Mouse (Mus musculus) lung, embryonic 14.5 days (tissue): Measurements from ENCODE around the gene Bco1. TPM values are rescaled to one million over a fixed set of nuclear protein-coding genes. Genes with fewer than 3 reads are reported as not detected.

Experiments
- ATAC-seq: fragments of 200-750 bp; cut with Nextera tagmentation; 2 replicates; pipeline ENCODE4 v1.8.0; 2017; ENCODE audit warnings: mild to moderate bottlenecking, moderate TSS enrichment, moderate library complexity; ENCODE audit not compliant: insufficient read depth
- DNase-seq: peaks from one replicate; pipeline ENCODE4 v3.0.0-alpha.2; 2015
- H3K27ac ChIP-seq: fragments of 300-500 bp; sonication (generic); 2 replicates; pipeline ENCODE4 v1.5.1; 2014; ENCODE audit warnings: low read depth, mild to moderate bottlenecking, moderate library complexity
- H3K27me3 ChIP-seq: fragments of 300-500 bp; sonication (generic); 2 replicates; pipeline ENCODE4 v1.6.1; 2014; ENCODE audit warnings: low read length, control low read depth; ENCODE audit not compliant: insufficient read depth
- H3K36me3 ChIP-seq: fragments of 300-500 bp; sonication (generic); 2 replicates; pipeline ENCODE4 v1.6.1; 2014; ENCODE audit warnings: control low read depth; ENCODE audit not compliant: insufficient read depth
- H3K4me1 ChIP-seq: fragments of 300-500 bp; sonication (generic); 2 replicates; pipeline ENCODE4 v1.6.1; 2014; ENCODE audit warnings: antibody characterized with exemption, control low read depth; ENCODE audit not compliant: insufficient read depth
- H3K4me2 ChIP-seq: fragments of 300-500 bp; sonication (generic); 2 replicates; pipeline ENCODE4 v1.6.1; 2014; ENCODE audit warnings: mild to moderate bottlenecking
- H3K4me3 ChIP-seq: fragments of 300-500 bp; sonication (generic); 2 replicates; pipeline ENCODE4 v1.5.1; 2014; ENCODE audit warnings: low read depth, low read length
- H3K9ac ChIP-seq: fragments of 300-500 bp; sonication (generic); 2 replicates; pipeline ENCODE4 v1.6.1; 2014
- H3K9me3 ChIP-seq: fragments of 300-500 bp; sonication (generic); 2 replicates; pipeline ENCODE4 v1.6.1; 2016; ENCODE audit warnings: low read depth, low read length, control low read depth
- CTCF ChIP-seq: IDR thresholded peaks from 2 replicates; pipeline ENCODE4 v1.5.1; 2016; ENCODE audit warnings: antibody characterized with exemption, low read depth
- WGBS: fragments of 180-500 bp; shearing (Covaris S2); extraction: QIAGEN DNeasy Blood & Tissue Kit; methylation state at CpG from one replicate; pipeline ENCODE4 v1.1.7; 2014; 5-methylcytosine and 5-hydroxymethylcytosine counted together
- polyA plus RNA-seq: library from polyadenylated mRNA; unstranded; fragments of >200 nt; fragmentation: Nextera tagmentation; extraction: Ambion mirVana; gene quantifications from 2 replicates; pipeline ENCODE4 v1.2.1, GENCODE M21; 2014

The Bco1 gene
- polyA plus RNA-seq, 1 experiment from 2014 or later: 0.75 TPM

DNA sequence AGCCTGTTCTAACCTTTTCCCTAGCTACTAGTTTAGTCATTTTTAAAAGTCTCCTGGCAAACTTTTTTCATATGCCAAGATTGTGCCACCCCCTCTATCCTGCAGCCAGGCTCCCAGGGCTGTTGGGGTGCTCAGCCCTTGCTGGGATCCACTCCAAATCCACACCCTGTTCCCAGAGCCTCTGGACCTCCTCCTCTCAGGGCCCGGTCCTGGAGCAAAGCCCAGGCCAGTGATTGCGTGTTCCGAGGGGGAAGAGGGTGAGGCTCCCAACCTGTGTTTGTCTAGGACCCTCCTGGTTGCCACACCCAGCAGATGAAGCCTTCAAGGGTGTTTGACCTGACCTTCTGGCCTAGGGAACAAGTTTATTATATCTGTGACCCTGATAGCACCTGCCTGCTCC is 16.0 kb downstream of the Bco1 start:
- H3K4me1 ChIP-seq: no peaks in the 10 kb centered on the region
- no peak overlapping the region for H3K27ac ChIP-seq
- 59% methylated on average over 3 of the region's 3 CpGs for WGBS
- no peak overlapping the region for H3K9ac ChIP-seq
- no peak for TF ChIP-seq CTCF
- H3K4me2 ChIP-seq: no peak overlapping the region
- H3K4me3 ChIP-seq: no peak overlapping the region
- no peaks in the 10 kb centered on the region for H3K36me3 ChIP-seq
- DNase-seq (no peak), ATAC-seq (no peak)
- H3K9me3 ChIP-seq: no peaks in the 10 kb centered on the region
- no peaks in the 10 kb centered on the region for H3K27me3 ChIP-seq

DNA sequence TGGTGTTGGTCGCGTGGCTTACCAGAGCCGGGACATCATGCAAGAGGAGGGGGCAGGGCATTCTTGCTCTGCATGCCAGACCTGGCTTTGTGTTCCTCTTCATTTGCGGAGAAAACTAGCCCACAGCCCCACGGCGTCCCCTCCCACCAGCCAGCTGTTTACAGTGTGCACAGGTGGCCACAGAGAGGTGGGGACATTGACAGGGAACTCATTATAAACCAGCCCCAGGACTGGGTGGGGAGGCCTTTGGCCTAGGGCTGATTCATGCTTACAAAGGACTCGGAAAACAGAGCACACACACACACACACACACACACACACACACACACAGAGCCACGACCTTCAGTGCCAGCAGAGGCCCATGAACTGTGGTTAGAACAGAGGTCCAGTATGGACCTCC is 16.6 kb downstream of the Bco1 start:
- Histone ChIP-seq H3K4me3 (no peak overlapping the region), H3K27me3 (no peaks in the 10 kb centered on the region), H3K9ac (no peak overlapping the region), H3K36me3 (no peaks in the 10 kb centered on the region), H3K4me1 (no peaks in the 10 kb centered on the region), H3K4me2 (no peak overlapping the region), H3K27ac (no peak overlapping the region), H3K9me3 (no peaks in the 10 kb centered on the region)
- 53% methylated on average over 8 of the region's 8 CpGs for WGBS
- TF ChIP-seq CTCF: no peak
- ATAC-seq (0 out of 2 replicates have a peak, but pooled peaks have one; percentile 13), DNase-seq (no peak)

DNA sequence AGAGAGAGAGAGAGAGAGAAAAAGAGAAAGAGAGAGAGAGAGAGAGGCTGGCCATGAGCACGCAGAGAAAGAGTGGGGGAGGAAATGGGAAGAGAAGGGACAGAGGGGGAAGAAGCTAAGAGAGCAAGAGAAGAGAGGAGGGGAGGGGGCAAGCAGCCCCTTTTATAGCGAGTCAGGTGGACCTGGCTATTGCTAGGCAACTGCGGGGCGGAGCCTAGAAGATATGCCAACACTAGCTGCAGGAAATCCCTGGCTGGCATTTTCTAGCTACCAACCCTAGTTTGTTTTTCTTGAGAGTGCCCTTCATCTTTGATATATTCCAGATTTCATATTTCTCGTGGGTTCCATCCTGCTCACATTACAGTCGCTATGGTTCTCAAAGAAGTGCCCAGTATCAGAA is 19.4 kb downstream of the Bco1 start:
- WGBS: 38% methylated on average over 6 of the region's 6 CpGs
- no peaks in the 10 kb centered on the region for H3K27me3 ChIP-seq
- H3K9me3 ChIP-seq: no peaks in the 10 kb centered on the region
- H3K4me3 ChIP-seq: no peak overlapping the region
- no peaks in the 10 kb centered on the region for H3K36me3 ChIP-seq
- TF ChIP-seq CTCF: no peak
- ATAC-seq (no peak), DNase-seq (peak; percentile 38)
- no peak overlapping the region for H3K27ac ChIP-seq
- H3K4me2 ChIP-seq: peak overlapping the region; percentile 43
- H3K4me1 ChIP-seq: no peaks in the 10 kb centered on the region; the same call in 1 of the 2 replicates
- no peak overlapping the region for H3K9ac ChIP-seq

DNA sequence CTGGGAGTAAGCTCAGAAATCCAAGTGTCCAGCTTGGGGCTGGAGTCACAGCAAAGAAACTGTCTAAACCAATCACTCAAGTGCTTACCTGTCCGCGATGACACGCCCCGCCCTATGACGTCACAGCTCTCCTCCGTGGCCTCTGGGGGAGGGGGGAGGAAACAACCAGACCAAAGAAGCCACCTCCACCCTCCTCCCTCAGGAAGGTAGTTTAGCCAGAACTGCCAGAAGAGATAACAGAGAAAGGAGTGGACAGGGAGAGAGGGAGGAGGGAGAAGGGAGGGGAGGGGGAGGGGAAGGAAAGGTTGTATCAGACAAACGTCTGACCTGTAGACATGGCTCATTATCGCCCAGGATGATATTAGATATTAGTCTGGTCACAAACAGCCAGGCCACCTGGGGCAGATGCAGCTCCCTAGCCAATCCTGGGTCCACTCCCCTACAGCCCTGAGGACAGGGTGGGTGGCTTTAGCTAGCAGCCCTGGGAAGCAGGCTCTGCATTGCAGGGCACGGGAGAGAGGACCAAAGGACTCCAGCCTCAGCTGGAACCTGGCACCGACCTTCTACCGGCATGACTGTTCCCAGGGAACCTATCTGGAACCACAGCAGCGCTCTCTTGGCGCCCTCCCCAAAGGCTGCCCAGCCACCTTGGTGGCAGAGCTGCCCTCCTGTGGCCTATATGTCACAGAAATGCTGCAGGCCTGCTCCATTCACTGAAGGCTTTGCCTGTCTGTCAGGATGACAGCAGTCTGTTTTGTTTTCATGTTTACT is 20.2 kb downstream of the Bco1 start:
- Histone ChIP-seq H3K4me3 (no peak overlapping the region), H3K36me3 (no peaks in the 10 kb centered on the region), H3K27me3 (no peaks in the 10 kb centered on the region), H3K9ac (no peak overlapping the region), H3K4me2 (peak overlapping the region; percentile 43), H3K9me3 (no peaks in the 10 kb centered on the region), H3K27ac (0 out of 2 replicates have a peak overlapping the region, but pooled peaks have one; percentile 30), H3K4me1 (no peaks in the 10 kb centered on the region; the same call in 1 of the 2 replicates)
- WGBS: 9% methylated on average over 13 of the region's 13 CpGs
- TF ChIP-seq CTCF: peak; percentile 26; the same call in 1 of the 2 replicates
- ATAC-seq (peak; percentile 48), DNase-seq (peak; percentile 46)

DNA sequence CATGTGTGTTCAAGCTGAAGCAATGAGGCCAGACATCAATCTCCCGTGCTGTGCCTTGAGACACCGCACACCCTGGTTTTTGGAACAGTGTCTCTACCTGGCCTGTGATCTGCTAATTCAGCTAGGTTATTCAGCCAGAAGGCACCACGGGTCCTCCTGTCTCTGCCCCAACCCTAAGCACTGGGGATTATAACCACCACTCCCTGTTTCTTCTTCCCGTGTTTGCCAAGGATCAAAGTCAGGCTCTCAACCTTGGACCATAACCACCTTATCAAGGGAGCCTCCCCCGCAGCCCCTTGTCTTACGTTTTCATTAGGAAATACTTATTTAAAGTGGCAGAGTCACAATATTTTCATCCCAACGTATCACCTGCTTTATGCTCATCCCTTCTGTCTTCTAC is 20.9 kb downstream of the Bco1 start:
- Histone ChIP-seq H3K27ac (no peak overlapping the region), H3K4me2 (no peak overlapping the region), H3K36me3 (no peaks in the 10 kb centered on the region), H3K27me3 (no peaks in the 10 kb centered on the region), H3K4me3 (no peak overlapping the region), H3K9me3 (no peaks in the 10 kb centered on the region), H3K4me1 (no peaks in the 10 kb centered on the region; the same call in 1 of the 2 replicates), H3K9ac (no peak overlapping the region)
- DNase-seq (no peak), ATAC-seq (no peak)
- WGBS: 57% methylated on average over 7 of the region's 7 CpGs
- no peak for TF ChIP-seq CTCF

DNA sequence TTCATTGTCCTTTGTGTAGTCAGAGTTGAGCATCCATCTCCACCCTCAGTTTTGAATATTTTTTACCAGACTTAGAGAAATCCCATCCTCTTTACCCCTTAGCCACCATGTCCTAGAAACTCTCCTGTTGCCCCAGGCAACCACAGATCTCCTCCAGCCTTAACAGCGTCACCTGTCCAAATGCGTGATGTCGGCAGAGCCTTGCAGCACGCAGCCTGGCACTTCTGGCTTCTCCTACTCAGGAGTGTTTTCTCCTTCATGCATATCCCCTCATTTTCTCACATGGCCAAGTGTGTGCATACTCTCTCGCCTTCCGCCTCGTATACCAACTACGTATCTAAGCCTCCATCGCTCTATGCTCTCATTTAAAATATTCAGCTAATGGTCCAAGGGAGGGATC is 22.8 kb downstream of the Bco1 start:
- Histone ChIP-seq H3K4me3 (no peak overlapping the region), H3K4me1 (no peaks in the 10 kb centered on the region; the same call in 1 of the 2 replicates), H3K36me3 (no peaks in the 10 kb centered on the region), H3K9ac (no peak overlapping the region), H3K27me3 (no peaks in the 10 kb centered on the region), H3K27ac (no peak overlapping the region), H3K9me3 (no peaks in the 10 kb centered on the region), H3K4me2 (no peak overlapping the region)
- WGBS: 79% methylated on average over 9 of the region's 9 CpGs
- no peak for ATAC-seq
- TF ChIP-seq CTCF: no peak
- DNase-seq: no peak

DNA sequence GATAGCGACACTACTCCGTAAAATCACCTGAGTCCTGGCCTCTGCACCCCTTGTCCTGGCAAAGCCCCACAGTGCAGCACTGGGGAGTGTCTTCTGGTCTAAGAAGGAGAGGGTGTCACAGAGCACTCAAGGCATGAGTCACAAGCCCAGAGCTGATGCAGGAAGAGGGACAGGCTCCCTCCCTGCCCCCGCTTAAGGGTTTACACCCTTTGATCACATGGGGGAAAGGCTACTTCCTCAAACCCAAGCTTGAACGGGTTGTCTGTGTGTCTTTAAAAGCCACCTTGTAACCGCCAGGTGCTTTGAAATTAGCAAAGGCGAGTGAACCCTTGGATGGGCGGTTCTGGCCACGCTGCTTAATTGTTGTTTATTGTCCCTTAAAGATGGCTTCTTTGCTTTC is 25.6 kb downstream of the Bco1 start:
- ATAC-seq: no peak
- H3K36me3 ChIP-seq: no peaks in the 10 kb centered on the region
- peaks cover 4% of the 10 kb centered on the region; the same call in 1 of the 2 replicates for H3K4me1 ChIP-seq
- no peak overlapping the region for H3K9ac ChIP-seq
- H3K4me2 ChIP-seq: no peak overlapping the region
- WGBS: 73% methylated on average over 8 of the region's 8 CpGs
- no peak for TF ChIP-seq CTCF
- no peaks in the 10 kb centered on the region for H3K9me3 ChIP-seq
- H3K27ac ChIP-seq: no peak overlapping the region
- no peaks in the 10 kb centered on the region for H3K27me3 ChIP-seq
- H3K4me3 ChIP-seq: no peak overlapping the region
- no peak for DNase-seq
